Mouse (Mus musculus) heart, postnatal 14 days (tissue): ENCODE results near the gene Fam193b. TPM values are rescaled to one million over a fixed set of nuclear protein-coding genes. Genes with fewer than 3 reads are reported as not detected.
"Not testable (repeated sequence)": the region's sequence is repeated elsewhere in the genome, so short reads cannot be mapped to it uniquely, and the experiment has no call there.

Source experiments
- DNase-seq, 2 experiments: peaks; one replicate each; pipeline ENCODE4 v3.0.0; 2021 to 2022
- intact Hi-C: fragments of 180-260 bp; cut with DNase I; formaldehyde crosslinking; loops from one replicate; pipeline ENCODE4 v1.15.1; 2025
- long read RNA-seq, 2 experiments: library from polyadenylated mRNA; stranded (forward); transcript quantifications; one replicate each; pipeline ENCODE4 v2.0.0; 2021
- total RNA-seq, 2 experiments: library from RNA; stranded (reverse); gene quantifications; 2 replicates each; pipeline ENCODE4 v1.2.3; 2021

Gene Fam193b
- 10 to 100 TPM; 24.8 to 26.9 TPM for total RNA-seq
- long read RNA-seq, experiment 1, full-length matches to known transcripts = 6 of 20 reads
- long read RNA-seq, experiment 1, partial matches to known transcripts = 4 of 20 reads
- long read RNA-seq, experiment 1, other reads (novel, unspliced or antisense) = 10 of 20 reads
- long read RNA-seq, experiment 2, partial matches to known transcripts = 2 of 11 reads
- long read RNA-seq, experiment 2, other reads (novel, unspliced or antisense) = 9 of 11 reads

DNA sequence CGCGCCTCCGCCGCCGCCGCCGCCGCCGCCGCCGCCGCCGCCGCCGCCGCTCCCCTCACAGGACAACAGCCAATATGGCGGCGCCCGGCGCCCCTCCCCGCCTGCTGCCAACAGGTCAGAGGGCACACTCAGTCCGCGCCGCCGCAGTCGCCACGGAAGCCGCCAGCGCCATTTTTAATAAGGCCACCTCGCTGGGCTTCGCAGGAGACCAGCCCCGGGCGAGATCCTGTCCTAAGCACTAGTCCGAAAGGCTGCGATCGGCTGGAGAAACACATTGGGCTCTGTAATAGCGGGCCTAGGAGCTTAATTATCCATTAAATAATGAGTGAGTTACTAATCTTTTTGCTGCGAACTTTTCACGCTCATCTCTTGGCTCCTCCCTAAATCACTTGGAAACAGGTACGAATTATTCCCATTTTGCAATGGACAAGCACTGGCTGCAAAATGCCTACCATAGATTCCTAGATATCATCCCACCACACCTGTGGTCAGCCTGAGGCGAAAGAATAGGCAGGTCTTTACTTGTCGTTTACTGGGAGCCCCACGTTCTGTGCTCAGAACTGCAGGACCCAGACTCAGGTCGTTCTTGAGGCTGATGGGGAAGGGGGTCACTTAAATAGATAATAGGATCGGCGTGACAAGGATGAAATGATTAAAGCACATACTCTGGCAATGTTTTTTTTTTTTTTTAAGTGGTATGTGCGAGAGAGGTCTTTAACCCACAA lies at the start of gene Fam193b:
Fam193b (minus strand) TSS at position 94 of the 725 bp plus-strand sequence.
- intact Hi-C loops = no loop called here
- DNase-seq = peak; percentile 96 to 97

DNA sequence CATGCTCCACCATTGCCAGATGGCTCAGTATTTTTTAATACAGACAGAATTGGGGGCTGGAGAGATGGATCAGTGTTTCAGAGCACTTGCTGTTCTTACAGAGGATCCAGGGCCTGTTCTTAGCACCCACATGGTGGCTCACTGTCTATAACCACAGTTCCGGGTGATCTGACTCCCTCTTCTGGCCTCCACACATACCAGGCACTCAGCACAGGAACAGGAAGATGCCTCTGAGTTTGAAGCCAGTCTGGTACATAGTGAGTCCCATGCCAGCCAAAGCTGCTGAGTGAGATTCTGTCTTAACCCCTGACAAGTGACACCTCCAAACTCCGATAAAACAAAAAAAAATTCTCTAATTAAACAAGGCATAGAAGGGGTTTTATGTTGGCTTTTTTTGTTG lies 49.4 kb upstream of the Fam193b start:
- intact Hi-C loops = loop anchor here (2.0 kb wide), 1 partner anchor 19 kb away; no protein-coding TSS in a partner anchor
- no peak for DNase-seq

DNA sequence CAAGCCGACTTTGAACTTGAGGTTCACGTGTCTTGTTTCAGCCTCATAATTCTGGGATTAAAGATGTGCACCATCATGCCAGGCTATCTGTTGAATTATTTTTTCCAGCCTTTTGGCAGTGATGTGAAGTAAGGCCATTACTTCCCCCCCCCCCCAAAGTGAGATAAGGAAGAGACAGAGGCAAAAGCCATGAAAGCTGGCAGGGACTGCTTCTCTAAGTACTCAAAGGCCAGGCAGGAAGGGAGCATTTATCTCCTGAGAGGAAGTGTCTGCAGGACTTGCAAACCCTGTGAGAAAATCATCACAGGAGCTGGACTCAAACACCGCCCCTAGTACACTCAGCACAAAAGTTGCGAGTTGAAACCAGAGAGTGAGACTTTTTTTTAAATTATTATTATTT lies 48.4 kb upstream of the Fam193b start:
- intact Hi-C loops = no loop called here
- no peak for DNase-seq

GRCm38 (mm10) chr13:55613471-55613870 lies 42.6 kb upstream of the Fam193b start:
- DNase-seq = no peak
- intact Hi-C loops = no loop called here

DNA sequence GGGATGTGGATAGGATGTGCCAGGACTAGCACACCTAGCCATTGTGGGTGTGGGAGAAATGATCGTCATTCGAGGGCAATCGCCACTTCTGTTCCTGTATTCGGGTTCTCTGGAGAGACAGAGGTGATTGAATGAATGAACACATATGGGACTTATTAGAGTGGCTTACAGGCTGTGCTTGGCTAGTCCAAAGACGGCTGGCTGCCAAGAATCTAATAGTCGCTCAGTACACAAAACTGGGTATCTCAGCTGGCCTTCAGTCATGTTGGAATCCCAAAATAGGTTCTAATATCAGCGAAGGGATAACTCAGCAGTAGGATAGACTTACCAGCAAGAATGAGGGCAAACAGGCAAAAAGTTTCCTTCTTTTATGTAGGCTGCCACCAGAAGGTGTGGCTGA lies 41.1 kb upstream of the Fam193b start:
- intact Hi-C loops = no loop called here
- no peak for DNase-seq

GRCm38 (mm10) chr13:55607624-55608006 lies 36.7 kb upstream of the Fam193b start:
- DNase-seq = no peak
- intact Hi-C loops = no loop called here

- no peak for DNase-seq
- intact Hi-C loops = no loop called here
Observed at GRCm38 (mm10) chr13:55606899-55607623, 36.1 kb upstream of the Fam193b start.

DNA sequence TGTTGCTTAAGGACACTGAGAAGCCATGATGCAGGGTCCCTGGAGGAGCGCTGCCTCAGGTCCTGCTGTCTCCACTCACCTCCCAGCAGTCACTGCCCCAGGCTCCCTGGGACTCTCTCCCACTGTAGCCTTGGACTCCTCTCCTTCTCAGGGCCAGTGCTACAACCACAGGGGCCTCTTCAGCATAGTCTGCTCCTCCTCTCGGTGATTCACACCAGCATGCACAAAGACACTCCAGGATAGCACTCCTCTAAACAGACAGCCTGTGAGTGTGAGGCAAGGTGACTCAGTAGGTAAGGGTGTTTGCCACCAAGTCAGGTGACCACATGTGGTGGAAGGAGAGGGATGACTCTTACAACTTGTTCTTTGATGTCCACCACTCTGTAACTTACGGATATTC lies 33.7 kb upstream of the Fam193b start:
- intact Hi-C loops = no loop called here
- DNase-seq = no peak

DNA sequence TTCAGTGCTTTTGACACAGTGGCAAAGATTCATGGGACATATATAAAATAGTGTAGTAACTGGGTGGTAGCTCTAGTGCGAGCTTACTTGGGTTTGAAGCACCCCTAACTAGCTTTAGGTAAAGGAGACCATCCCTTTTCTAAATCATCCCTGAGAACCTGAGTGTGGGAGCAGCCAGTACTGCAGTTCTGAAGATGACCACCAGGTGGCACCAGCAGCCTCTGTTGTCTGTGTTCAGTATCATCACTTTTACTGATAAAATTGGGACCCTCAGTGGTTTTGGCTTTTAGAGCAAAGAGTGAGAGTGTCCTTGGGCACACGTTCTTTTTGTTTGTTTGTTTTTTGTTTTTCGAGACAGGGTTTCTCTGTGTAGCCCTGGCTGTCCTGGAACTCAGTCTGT lies 30.7 kb upstream of the Fam193b start:
- intact Hi-C loops = loop anchor here (1.0 to 2.0 kb wide), 3 partner anchors 19 to 127 kb away; no protein-coding TSS in a partner anchor

DNA sequence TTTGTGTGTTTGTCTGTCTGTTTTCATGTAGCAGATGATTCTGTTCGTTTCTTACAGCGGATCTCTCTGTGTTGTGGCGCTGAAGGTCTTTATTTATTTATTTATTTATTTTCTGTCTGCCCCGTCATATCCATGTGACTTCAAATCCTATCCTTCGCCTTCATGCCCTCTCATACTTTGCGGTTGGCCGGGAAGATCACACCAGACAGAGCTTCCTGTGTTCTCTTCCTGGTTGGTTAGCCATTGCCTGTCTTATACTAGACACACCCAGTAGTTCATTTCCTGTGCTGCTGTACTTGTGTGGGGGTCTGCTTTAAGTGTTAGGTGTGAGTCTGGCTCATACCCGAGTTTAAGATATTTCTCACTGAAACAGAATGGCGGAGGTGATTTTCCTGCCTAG lies 29.7 kb upstream of the Fam193b start:
- intact Hi-C loops = loop anchor here (1.0 to 2.0 kb wide), 3 partner anchors 20 to 128 kb away; no protein-coding TSS in a partner anchor
- DNase-seq = no peak

More for the DNA sequence above, 30.7 kb upstream of the Fam193b start:
- DNase-seq = peak; percentile 84 to 90

- intact Hi-C loops = loop anchor here (2.0 kb wide), 2 partner anchors 21 to 129 kb away; no protein-coding TSS in a partner anchor
- DNase-seq = peak; percentile 90 to 92
Observed at GRCm38 (mm10) chr13:55599566-55600540, 28.9 kb upstream of the Fam193b start, which contains the start of gene B4galt7. Gene B4galt7 (plus strand): TSS chr13:55599896.

- no peak for DNase-seq
- intact Hi-C loops = no loop called here
Observed at GRCm38 (mm10) chr13:55596802-55597201, 25.9 kb upstream of the Fam193b start.

GRCm38 (mm10) chr13:55595375-55595774 lies 24.5 kb upstream of the Fam193b start:
- DNase-seq = no peak
- intact Hi-C loops = no loop called here

DNA sequence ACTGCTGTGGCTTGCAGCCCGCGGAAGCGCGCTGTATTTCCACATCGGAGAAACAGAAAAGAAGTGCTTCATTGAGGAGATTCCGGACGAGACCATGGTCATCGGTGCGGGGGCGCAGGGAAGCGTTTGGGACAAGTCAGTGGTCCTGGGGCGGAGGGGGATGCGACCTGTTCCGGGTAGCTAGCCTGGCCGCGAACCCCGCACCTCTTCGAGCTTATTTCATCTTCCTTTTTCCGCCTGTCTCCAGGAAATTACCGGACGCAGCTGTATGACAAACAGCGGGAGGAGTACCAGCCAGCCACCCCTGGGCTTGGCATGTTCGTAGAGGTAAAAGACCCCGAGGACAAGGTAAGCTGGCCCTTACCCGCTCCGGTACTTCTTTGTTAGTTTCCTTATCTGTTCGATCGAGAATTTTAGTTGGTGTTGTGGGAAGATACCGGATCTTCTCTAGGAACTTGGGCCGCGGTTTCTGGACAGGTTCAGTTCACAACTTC lies 22.4 kb upstream of the Fam193b start:
- intact Hi-C loops = no loop called here
- no peak for DNase-seq

GRCm38 (mm10) chr13:55592512-55593253 lies 21.8 kb upstream of the Fam193b start:
- peak; percentile 97 for DNase-seq
- intact Hi-C loops = no loop called here

DNA sequence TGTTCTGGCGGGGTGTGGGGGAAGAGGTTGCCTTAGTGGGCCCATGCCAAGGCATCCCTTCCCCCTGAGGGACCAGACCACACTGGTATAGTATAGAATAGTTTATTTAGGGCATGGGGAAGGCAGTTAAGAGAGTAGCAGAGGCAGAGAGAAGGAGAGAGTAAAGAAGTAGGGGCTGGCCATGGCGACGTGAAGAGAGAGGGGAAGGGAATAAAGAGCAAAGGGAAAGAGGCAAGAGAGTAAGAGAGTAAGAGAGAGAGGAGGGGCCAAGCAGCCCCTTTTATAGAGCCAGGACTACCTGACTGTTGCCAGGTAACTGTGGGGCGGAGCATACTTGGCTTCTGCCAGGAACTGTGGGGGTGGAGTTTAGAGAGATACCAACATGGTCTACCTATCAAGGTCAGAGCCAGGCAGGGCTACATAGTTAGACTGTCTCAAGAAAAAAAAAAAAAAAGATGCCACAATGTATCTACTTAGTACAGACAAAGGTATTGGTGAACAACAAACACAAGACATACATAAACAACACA lies 21.1 kb upstream of the Fam193b start:
- intact Hi-C loops = no loop called here
- DNase-seq = no peak

DNA sequence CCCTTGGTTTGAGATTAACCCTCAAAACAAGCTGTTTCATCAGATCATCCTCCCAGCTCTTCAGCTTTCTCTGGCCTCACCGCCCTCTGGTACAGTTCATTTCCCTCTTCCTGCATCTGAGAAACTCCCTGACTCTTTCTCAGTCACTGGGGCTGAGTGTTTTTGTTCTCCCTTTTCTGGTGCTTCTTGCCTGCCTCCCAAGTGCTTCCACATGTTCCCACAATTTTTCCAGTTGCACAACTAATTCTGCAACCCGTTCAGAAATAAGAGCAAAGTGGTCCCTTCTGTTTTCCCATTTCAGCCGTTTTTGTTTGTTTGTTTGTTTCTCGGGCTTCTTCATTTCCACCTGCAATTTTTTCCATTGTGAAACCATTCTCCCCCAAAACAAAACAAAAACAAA lies 7.2 kb upstream of the Fam193b start:
- no peak for DNase-seq
- intact Hi-C loops = no loop called here

- DNase-seq, intact Hi-C loops: not testable (repeated sequence)
Observed at GRCm38 (mm10) chr13:55576872-55577271, 6.0 kb upstream of the Fam193b start.

DNA sequence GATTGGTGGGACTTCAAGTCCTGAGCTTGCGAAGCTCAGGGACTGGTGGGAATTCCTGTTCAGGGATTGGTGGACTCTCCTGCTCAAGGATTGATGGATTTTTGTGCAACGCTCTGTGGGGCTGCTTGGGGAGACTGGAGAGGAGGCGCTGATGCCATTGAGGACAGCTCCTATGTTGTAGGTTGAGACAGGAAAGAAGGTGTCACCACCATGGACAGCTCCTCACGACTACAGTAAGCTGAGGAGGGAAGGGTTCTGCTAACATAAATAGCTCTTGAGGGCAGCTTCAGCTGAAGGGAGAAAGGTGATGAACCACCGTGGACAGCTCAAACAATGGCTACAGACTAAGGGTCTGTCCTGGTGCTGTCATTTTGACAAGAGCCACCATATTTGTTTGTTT lies 5.0 kb upstream of the Fam193b start:
- intact Hi-C loops = no loop called here
- no peak for DNase-seq
